Comparison of ENCODE assay signal across 18 mouse cellular contexts in the genomic region with DNA sequence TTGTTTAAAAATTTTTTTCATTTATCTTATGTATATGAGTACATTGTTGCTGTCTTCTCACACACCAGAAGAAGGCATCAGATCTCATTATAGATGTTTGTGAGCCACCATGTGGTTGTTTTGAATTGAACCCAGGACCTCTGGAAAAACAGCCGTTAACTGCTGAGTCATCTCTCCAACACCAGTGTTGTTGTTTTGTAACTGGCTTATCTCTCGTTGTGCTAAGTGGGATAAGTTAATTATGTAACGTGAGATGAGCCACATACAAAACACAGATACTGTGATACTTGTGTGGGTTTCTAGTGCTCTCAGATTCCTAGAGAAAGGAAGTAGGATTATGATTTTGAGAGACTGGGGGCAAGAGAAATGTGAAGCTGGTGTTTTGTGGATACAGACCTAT.
"Had no signal": no experiment of that assay in that cellular context is flagged by ENCODE, and none has a peak within 500 bp of the region (broad histone marks: within the 10 kb centered on the region; RNA-seq: fewer than 3 reads in every experiment).

No protein-coding gene starts in this region.

- H3K9me3 ChIP-seq: limb, embryonic 12.5 days; limb, embryonic 15.5 days; liver, embryonic 15.5 days; midbrain, embryonic 10.5 days; midbrain, embryonic 13.5 days; neural tube, embryonic 13.5 days had no signal

- DNase-seq: kidney, adult 18-20 months; kidney, adult 9 months; kidney, postnatal 14 days; kidney, postnatal 4 days; left cerebral cortex, postnatal 4 days; lung, adult 2 months; lung, postnatal 14 days; lung, postnatal 4 days; thymus, adult 18-20 months; thymus, postnatal 36 days had no signal

- H3K4me3 ChIP-seq: limb, embryonic 12.5 days; limb, embryonic 15.5 days; liver, embryonic 15.5 days; midbrain, embryonic 10.5 days; midbrain, embryonic 13.5 days; myocyte; neural tube, embryonic 13.5 days had no signal

- H3K27ac ChIP-seq: limb, embryonic 12.5 days; limb, embryonic 15.5 days; liver, embryonic 15.5 days; midbrain, embryonic 10.5 days; midbrain, embryonic 13.5 days; neural tube, embryonic 13.5 days had no signal

- H3K36me3 ChIP-seq: limb, embryonic 12.5 days; limb, embryonic 15.5 days; liver, embryonic 15.5 days; midbrain, embryonic 10.5 days; midbrain, embryonic 13.5 days; neural tube, embryonic 13.5 days had no signal

- ATAC-seq: midbrain, embryonic 13.5 days; midbrain, embryonic 16.5 days had no signal

- H3K4me2 ChIP-seq: limb, embryonic 12.5 days; limb, embryonic 15.5 days; liver, embryonic 15.5 days; midbrain, embryonic 13.5 days; neural tube, embryonic 13.5 days had no signal

- H3K9ac ChIP-seq: limb, embryonic 12.5 days; limb, embryonic 15.5 days; liver, embryonic 15.5 days; midbrain, embryonic 13.5 days; neural tube, embryonic 13.5 days had no signal

- H3K4me1 ChIP-seq: limb, embryonic 12.5 days; limb, embryonic 15.5 days; liver, embryonic 15.5 days; neural tube, embryonic 13.5 days had no signal

- H3K27me3 ChIP-seq: limb, embryonic 12.5 days; limb, embryonic 15.5 days; liver, embryonic 15.5 days; midbrain, embryonic 13.5 days; neural tube, embryonic 13.5 days had no signal
